Mouse (Mus musculus) adrenal gland, adult 8-10 months (tissue): ENCODE results near the gene Kcnj10. TPM values are rescaled to one million over a fixed set of nuclear protein-coding genes. Genes with fewer than 3 reads are reported as not detected.

Experiments
- DNase-seq: peaks from one replicate; pipeline ENCODE4 v3.0.0; 2022
- total RNA-seq, 4 experiments: library from RNA; stranded (reverse); gene quantifications; 2 replicates each; pipeline ENCODE4 v1.2.4; 2022

Gene Kcnj10
- total RNA-seq, 4 experiments from 2014 or later: 1.0 to 2.6 (median 1.7) TPM

DNA sequence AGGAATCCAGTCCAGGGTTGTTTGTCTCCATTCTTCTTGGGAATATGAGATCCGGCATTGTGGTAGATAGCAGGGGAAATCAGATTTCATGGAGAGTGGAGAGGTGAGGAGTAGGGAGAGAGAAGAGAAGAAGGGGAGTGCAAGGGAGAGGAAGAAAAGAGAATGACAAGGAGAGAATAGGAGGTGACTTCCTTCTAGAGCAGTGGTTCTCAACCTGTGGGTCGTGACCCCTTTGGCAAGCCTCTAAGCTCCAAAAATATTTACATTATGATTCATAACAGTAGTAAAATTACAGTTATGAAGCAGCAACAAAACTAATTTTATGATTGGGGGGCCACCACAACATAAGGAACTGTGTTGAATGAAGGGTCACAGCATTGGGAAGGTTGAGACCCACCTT lies 8.1 kb upstream of the Kcnj10 start:
- DNase-seq: no peak

DNA sequence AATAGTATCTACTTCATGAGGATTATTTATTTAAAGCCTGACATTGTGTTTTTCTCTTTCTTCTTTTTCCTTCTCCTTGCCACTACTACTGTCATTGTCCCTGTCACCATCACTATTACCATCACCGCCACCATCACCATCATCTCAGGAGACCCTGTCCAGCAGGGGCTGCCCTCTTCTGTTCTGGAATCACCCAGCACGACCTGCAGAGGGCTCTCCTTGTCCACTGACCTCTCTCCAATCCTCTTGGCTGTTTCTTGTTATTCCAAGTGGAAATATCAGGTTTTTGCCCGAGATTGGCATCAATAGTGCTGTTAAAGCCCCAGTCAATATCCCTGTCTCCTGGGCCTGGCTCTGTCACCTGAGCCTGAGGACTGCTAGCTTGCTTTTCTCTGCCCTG lies 7.5 kb upstream of the Kcnj10 start:
- DNase-seq: no peak

DNA sequence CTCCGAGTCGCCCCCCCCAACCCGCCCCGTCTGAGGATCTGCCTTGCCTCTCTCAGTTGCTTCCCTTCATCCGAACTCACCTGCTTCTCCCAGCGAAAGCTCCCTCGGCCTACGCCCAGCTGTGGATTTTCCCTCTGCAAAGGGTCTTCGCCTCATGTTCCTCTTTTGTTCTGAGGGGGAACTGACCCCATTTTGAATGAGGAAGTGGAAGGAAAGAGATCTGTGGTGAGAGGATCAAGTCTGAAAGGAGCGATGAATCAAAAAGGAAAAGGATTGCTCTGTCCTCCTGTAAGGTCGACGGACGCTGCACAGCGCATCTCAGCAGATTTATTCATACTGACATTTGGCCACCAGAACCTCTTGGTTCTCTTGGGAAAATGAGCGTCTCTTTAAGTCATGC lies 5.2 kb upstream of the Kcnj10 start:
- no peak for DNase-seq

DNA sequence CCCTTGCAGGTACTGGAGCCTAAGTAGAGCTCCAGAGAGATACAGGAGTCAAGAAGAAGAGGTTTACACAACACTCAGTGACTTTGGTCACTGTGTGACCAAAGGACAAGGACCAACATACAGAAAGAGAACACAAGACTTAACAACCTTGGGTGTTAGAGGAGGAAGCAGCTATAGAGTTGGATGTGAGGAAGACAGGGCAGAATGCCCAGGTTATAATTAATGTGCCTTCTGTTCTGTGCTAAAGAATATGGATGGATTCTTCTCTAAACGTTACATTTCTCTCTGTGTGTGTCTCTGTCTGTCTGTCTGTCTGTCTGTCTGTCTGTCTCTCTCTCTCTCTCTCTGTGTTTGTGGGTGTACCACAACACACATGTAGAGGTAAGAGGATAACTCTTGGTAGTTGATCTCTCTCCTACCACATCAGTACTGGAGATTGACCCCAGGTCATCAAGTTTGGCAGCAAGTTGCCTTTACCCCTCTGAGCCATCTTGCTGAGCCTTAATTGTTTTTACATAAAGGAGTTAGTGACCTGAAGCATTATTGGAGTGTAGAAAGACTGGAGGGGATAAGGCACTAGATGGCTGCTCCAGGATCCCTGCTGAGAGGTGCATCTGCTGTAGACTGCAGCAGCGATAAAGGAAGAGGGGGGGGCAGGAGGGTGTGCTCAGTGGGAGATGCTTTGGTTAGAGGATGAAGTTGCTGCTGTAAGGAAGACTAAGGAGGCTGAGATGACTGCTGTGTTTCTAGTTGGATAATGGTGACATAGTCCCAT lies 3.4 kb upstream of the Kcnj10 start:
- no peak for DNase-seq

DNA sequence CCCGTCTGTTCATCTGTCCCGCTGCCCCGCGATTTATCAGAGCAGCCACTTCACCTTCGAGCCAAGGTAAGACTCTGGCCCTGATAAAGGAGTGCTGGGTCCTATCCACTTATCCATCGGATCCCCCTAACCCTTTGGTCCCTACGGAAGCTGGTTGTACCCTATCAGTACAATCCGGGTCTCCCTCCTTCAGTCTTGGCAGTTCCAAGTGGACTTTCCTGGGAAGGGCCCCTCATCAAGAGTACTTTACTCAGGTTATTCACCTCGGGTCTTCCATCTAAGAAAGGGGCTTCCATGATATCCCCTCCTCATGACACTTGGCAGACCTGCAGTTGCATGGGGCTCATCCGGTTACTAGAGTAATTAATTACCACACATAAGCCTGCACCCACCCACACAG lies 376 bp downstream of the Kcnj10 start:
- no peak for DNase-seq

DNA sequence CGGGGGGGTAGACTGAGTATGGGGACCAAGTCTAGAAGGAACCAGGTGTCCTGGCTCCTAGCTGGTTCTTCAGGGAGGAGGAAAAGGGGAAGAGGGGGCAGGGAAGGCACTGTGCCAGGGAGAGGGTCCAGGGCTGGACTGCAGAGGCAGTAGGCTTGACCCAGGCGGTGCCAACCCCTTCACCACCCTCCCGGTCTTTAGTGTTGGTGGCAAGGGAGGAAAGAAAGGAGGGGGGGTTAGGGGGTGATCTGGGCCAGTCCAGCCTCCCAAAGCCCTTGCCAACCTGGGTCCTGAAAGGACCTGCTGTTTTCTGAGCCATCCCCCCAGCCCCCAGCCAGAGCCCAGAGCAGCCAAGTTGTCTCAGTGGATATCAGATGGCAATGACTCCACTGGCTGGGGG lies 1.7 kb downstream of the Kcnj10 start:
- DNase-seq: no peak

DNA sequence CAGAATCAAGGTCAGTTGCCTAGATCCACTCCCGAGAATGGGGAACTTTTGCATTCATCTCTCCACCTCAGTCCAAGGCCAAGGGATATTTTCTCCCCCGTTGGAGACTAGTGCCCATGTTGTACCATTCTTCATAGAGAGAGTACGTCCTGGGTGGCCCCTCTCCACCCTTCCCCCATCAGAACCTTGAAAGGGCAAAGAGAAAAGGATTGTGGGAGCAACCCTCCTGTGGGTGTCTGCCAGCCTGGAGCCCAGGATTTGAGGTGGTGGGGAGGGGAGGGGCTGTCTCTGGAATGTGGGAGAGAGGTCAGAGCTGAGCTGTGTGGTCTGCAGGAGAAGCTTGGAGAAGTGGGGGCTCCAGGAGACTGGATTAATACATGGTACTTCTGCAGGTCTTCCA lies 2.9 kb downstream of the Kcnj10 start:
- no peak for DNase-seq

DNA sequence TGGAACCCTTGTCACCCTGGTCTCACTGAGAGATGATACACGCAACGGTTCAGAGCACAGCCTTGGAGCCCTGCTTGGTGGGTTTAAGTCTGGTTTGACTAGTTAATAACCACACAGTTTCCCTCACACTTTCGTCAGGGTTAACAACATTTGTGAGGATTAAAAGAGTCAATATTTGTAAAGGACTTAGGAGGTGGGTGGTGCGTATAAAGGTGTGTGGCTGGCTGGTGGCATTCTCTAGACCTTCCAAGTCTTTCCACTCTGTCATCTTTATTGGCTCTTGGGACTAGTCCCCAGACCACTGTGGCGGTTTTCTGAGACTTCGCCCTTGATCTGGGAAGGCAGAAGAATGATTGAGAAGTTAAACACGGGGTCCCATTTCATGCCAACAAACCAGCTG lies 3.8 kb downstream of the Kcnj10 start:
- DNase-seq: no peak

DNA sequence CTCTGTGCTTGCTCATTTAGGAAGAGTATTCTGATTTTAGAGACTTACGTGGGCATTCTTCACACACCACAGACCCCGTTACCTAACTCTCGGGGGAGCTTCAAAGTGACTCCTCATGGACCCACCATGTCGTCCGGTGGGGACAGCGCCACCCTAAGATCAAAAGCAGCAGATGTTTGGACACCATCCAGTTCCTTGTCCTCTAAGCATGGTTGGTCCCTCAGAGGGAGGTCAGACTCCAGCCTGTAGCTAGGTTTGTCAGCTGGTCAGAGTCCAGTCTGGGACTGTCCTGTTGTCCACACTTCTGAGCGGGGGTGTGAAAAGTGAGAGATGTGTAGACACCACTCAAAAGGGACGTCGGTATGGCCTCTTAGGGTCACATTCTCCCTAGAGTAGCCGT lies 5.7 kb downstream of the Kcnj10 start:
- DNase-seq: no peak

DNA sequence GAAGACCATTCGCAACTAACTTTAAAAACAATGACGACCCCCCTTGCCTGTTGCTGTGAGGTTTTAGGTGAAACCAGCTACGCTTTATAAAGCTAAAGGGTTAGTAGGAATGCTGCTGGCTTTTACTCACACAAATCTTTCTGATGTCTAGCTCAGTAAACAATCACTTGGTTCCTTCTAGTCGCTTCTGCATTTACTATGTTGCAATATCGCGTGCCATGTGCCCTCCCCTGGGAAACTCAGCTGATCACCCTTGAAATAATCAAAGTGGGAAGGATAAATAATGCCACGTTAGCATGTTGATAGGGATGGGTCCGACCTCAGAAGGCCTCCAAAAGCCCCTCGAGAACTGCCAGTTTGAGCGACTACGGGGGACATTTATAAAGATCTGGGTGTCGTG lies 6.4 kb downstream of the Kcnj10 start:
- DNase-seq: no peak

DNA sequence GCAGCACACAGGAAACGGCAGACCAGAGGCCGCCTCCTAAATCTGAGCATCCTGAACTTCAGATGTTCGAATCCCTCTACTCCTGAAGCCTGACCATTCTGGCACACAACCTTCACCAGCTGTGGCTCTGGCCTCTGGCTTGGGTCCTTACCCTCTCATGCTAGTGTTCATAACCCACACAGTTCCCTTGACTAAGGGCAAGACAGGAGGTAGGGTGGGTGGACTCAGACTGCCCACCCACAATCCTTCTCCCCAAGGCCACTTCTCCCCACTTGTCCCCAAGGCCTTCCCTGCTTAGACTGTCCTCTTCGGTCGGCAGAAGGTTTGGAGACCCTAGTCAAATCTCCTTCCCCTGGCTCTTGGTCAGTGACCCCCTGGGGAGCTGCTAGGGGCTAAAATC lies 8.5 kb downstream of the Kcnj10 start:
- DNase-seq: no peak

DNA sequence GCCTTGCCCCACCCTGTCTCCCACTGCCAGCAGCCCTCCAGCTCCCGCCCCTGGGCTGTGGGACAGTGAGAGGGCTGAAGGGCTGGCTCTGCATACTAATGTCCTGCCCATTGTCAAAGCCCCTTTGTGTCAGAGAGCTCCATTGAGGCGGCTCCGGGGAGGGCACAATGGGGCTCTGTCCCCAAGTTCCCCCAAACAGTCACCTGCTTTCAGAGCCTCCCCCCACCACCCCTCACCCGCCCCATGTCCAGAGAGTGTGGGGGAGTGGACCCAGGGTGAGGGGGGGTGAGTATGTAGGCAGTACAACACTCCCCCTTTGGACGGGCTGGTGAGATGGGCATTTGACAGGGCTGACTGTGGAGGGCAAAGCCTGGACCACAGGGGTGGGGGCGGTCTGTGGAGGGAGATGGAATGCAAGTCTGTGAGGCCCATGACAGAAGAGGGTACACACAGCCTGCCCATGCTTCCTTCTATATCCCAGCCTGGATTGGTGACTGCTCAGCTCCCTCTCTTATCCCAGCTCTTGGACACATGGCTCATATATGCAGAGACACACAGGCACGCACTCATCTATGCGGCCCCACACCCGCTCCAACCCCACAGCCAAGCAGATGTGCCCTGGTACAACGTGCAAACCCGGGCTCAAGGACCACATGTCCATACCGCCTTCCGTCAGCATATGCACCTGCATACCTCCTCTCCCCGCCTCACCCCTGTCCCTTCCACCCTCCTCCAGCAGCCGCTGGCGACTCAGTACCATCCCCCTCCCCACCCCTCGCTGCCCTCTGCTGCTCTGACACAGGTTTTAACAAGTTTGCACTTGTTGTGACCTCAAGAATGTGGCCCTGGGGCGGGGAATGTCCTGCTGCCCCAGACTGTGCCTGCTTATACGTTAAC lies 9.2 kb downstream of the Kcnj10 start:
- no peak for DNase-seq

DNA sequence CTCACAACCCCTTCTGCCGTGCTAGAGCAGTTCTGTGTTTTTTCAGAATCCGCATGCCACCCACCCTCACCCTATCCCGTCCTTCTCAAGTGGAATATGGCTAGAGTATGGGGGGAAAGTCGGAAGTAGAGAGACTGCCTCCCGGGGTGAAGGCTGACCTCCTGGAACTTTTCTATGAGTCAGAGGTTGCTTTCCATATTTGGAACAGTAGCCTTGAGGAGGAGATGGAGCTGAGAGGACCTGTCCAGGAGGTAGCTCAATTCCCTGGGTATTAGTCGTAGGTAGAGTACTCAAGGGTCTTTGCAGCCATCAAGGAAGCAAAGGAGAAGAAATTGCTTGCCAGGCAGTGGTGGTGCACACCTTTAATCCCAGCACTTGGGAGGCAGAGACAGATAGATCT lies 11.0 kb downstream of the Kcnj10 start:
- no peak for DNase-seq

DNA sequence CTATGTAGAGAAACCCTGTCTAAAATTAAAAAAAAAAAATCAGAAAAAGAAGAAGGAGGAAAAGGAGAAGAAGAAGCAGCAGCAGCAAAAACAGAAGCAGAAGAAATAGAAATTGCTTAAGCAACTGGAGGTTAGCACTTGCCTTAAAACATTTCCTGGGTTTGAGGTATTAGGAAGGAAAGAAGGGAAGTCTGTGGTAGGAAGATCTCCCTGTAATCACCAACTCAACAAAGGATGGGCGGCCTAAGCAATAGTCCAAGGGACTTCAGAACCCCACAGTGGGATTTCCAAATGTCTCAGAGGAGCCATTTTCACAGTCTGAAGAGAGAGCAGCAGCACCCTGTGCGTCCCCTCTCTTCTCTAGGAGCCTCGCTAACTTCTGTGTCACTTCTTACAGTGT lies 11.4 kb downstream of the Kcnj10 start:
- DNase-seq: no peak

DNA sequence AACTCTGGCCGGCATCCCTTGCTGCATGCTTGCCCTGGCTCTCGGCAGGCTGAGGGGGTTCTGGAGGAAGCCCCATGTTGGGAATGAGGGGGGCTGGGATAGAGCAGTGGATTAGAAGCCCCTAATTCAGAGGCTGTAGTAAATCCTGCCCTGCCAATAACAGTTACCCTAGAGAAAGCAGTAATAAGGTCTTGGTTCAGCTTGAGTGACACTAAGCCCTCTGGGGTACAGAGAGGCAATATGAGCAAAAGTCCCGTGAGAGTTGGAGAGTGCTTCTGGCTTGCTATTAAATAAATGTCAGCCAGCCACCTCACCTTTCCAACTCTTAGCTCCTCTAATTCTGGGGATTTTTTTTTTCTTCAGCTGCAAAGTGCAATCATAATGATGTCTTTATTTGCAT lies 14.3 kb downstream of the Kcnj10 start:
- DNase-seq: no peak

DNA sequence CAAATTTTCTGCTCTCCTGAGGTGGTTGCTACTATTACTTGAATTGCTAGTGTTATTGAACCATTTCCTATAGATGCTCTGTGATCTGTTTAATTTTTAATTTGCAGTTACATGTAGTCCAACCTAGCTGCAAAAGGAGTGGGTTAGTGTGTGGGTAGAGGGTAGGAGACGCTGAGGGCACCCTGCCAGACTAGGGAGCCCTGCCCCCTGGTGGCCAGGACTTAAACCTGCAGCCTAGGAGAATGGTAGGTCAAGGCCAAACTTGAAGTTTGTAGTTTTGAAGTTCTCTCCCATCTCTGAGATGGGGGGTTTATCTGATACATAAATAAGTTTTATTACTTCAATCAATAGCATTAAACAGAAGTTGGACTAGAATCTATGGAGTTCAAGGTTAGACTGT lies 16.5 kb downstream of the Kcnj10 start:
- no peak for DNase-seq

DNA sequence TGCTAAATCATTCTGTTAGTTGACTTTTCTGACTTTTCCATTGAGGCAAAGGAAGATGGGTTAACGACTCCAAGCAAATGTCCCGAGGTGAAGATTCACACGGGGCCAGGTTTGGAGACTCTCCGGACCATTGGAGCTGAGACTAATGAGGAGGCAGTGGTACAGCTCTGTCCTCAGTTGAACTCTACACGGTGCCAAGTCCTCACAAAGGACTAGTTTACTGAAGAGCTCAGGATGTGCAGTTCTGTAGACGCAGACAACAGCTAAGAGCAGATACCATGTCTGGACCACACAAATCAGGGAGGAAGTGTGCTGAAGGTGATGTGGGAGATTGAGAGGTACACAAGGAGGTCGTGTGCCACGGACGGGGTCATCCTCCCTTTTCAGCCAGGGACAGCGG lies 17.3 kb downstream of the Kcnj10 start:
- no peak for DNase-seq

DNA sequence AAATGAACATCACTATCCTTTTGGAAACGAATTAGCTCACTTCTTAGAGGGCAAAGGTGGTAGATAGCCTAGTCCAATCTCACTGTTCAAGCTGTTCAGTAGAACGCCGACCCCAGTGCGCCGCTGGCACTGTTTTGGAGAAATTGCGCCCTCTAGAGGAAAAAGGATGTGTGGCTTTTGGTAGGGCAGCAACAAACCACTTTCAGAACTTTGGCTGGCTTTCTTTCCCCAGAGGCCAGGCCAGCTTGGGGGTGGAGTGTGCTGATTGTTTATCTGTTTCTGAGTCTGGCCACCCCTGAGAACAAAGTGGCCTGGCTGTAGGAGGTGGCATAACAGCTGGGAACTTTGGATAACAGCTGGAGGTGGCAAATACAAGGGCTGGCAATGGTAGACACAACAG lies 23.7 kb downstream of the Kcnj10 start:
- DNase-seq: no peak

DNA sequence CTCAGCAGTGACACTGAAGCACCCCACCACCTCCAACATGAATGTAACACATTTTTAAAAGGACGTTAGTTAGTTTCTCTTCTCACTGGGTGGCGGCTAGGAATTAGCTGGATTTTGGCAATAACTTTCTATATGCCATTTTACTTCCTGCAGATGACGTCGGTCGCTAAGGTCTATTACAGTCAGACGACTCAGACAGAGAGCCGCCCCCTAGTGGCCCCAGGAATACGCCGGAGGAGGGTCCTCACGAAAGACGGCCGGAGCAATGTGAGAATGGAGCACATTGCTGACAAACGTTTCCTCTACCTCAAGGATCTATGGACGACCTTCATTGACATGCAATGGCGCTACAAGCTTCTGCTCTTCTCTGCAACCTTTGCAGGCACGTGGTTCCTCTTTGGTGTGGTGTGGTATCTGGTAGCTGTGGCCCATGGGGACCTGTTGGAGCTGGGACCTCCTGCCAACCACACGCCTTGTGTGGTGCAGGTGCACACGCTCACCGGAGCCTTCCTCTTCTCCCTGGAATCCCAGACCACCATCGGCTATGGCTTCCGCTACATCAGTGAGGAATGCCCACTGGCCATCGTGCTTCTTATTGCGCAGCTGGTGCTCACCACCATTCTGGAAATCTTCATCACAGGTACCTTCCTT lies 27.9 kb downstream of the Kcnj10 start:
- no peak for DNase-seq

DNA sequence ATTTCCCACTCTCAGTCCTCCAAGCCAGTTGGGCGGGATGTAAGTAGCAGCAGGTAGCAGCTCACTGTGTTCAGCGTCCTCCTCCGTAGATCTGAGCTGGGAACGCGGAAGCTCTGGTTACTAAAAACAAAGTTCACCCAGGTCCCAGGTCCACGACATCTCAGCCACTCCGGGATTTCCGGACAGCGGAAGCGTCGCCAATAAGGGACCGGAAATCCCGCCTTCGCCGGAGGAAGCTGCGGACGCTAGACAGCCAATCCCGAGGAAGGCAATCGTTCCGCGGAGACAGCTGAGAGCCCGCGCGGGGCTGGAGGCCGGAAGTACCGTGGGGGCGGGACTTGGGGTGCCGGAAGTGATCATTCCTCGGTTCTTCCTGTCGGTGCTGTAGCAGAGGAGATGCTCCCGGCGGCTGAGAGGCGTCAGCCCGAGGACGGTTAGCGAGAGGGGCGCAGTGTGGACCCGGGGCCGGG lies 35.2 kb downstream of the Kcnj10 start, which contains the start of gene Pigm:
Gene Pigm (plus strand): TSS at position 349 of the 470 bp plus-strand sequence.
- DNase-seq: peak; percentile 97

DNA sequence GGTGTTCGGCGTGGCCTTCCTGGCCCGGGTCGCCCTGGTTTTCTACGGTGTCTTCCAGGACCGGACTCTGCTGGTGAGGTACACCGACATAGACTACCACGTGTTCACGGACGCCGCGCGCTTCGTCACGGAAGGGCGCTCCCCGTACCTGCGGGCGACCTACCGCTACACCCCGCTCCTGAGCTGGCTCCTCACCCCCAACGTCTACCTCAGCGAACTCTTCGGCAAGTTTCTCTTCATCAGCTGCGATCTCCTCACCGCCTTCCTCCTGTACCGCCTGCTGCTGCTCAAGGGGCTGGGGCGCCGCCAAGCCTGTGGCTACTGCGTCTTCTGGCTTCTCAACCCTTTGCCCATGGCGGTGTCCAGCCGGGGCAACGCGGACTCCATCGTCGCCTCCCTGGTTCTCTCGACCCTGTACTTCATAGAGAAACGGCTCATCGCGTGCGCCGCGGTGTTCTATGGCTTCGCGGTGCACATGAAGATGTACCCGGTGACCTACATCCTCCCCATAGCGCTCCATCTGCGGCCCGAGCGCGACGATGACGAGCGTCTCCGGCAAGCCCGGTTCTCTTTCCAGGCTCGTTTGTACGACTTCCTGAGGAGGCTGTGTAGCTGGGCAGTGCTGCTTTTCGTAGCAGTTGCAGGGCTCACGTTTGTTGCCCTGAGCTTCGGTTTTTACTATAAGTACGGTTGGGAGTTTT lies 35.9 kb downstream of the Kcnj10 start:
- no peak for DNase-seq

DNA sequence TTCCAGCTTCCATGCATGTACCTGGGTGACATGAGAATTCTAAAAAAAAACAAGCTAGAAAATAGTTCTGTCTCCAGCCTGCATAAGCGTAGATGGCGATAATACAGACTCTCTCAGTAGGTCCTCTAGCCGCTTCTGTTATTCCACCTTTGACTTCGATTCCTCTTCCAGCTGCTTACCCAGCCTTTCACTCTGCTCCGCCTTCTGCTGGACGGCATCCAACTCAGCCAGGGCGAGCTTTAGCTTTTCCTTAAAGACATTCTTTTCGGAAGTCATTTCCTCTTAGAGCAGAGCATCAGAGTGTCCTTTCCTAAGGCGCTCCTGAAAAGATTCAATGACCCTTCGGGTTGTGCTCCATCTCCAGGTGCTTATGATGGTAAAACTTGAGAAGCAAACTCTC lies 39.1 kb downstream of the Kcnj10 start:
- DNase-seq: no peak

DNA sequence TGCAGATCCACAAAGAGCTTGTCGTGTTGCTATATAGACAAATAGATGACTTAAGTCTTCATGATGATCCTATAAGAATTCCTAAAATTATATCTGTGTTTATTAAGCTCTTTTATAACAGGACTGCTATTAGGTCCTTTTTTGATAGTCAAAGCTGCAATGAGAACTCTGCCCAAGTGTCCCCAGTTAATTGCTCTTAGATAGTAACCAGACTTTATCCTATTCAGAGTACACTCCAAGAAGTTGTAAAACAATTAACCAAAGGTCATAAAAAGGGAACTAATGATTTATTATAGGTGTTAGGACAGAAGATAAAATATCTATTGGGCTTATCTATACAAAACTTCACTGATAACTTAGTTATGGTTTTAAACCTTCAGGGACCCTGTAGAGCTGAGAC lies 41.1 kb downstream of the Kcnj10 start:
- DNase-seq: no peak
